ENCODE assay signal across 20 mouse cellular contexts in the genomic region with DNA sequence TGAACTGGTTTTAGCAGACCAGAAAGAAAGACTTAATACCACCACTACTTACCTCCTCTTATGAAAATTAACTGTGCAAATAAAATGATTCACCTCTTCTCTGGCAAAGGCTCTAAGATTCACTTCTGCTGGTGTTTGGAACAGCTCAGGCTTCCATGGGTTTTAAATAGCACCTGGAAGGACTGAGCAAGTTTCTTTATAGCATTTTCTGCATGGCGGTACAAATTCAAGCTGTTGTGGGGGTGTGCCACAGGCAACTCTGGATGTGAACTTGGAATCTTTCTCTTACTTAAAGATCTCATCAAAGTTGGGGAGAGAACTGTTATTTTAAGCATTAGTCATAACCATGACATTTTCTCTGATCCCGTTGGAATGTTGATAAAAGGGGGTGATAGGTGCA.
DNase-seq lines count a peak whose midpoint lies in the region; ATAC-seq lines count a peak whose summit lies in the region.
"Had no signal": no experiment of that assay in that cellular context is flagged by ENCODE, and none has a peak within 500 bp of the region (broad histone marks: within the 10 kb centered on the region; RNA-seq: fewer than 3 reads in every experiment).

No protein-coding gene starts in this region.

- intact Hi-C loops in left cerebral cortex, postnatal 25 days (cut with DNase I), result no loop called here

- no peaks in the 10 kb centered on the region for H3K36me3 ChIP-seq in forebrain, embryonic 16.5 days (ENCODE audit: control insufficient read depth, insufficient read depth)
- H3K36me3 ChIP-seq: embryonic facial prominence, embryonic 13.5 days; forebrain, embryonic 12.5 days; G1E; heart, embryonic 12.5 days; hindbrain, embryonic 15.5 days had no signal

- no peak overlapping the region for H3K4me2 ChIP-seq in forebrain, embryonic 16.5 days (ENCODE audit: low read length)
- H3K4me2 ChIP-seq: embryonic facial prominence, embryonic 13.5 days; forebrain, embryonic 12.5 days; heart, embryonic 12.5 days; hindbrain, embryonic 15.5 days had no signal

- no peaks in the 10 kb centered on the region for H3K27me3 ChIP-seq in forebrain, embryonic 16.5 days (replicated peaks; ENCODE audit: control insufficient read depth, insufficient read depth, low read length)
- H3K27me3 ChIP-seq: embryonic facial prominence, embryonic 13.5 days; forebrain, embryonic 12.5 days; heart, embryonic 12.5 days; hindbrain, embryonic 15.5 days had no signal

- no peaks in the 10 kb centered on the region for H3K9me3 ChIP-seq in forebrain, embryonic 16.5 days (ENCODE audit: control insufficient read depth, low read length)
- H3K9me3 ChIP-seq: forebrain, embryonic 12.5 days; G1E; heart, embryonic 12.5 days; hindbrain, embryonic 15.5 days had no signal

- peak; percentile 99 for ATAC-seq in frontal cortex, adult (ENCODE audit: low TSS enrichment)
- ATAC-seq in forebrain, embryonic 16.5 days, result no peak
- ATAC-seq: CD4-positive, CD25-positive, alpha-beta regulatory T cell, adult 4 months; forebrain, postnatal 0 days had no signal

- no peak overlapping the region for H3K9ac ChIP-seq in forebrain, embryonic 16.5 days (replicated peaks; ENCODE audit: low read depth, low read length)
- H3K9ac ChIP-seq: embryonic facial prominence, embryonic 13.5 days; forebrain, embryonic 12.5 days; forebrain, postnatal 0 days; heart, embryonic 12.5 days; hindbrain, embryonic 15.5 days had no signal

- H3K27ac ChIP-seq in forebrain, embryonic 16.5 days (ENCODE audit: low read length), result no peak overlapping the region
- H3K27ac ChIP-seq: embryonic facial prominence, embryonic 13.5 days; forebrain, embryonic 12.5 days; hindbrain, embryonic 15.5 days had no signal

- 0 out of 2 replicates have a peak, but pooled peaks cover 2% of the 10 kb centered on the region for H3K4me1 ChIP-seq in forebrain, embryonic 16.5 days (replicated peaks; ENCODE audit: control insufficient read depth, insufficient read depth, low read length)
- H3K4me1 ChIP-seq: forebrain, embryonic 12.5 days; hindbrain, embryonic 15.5 days had no signal

- no peak for DNase-seq in frontal cortex, postnatal 14 days (ENCODE audit: low spot score in 2 of 2)
- peak; percentile 60 for DNase-seq in right cerebral cortex, adult 18-20 months
- no peak for DNase-seq in right cerebral cortex, postnatal 4 days
- DNase-seq in left cerebral cortex, postnatal 25 days (ENCODE audit: low spot score in 2 of 2), result peak; percentile 29 to 87
- DNase-seq in urinary bladder, postnatal 25 days (ENCODE audit: low spot score), result no peak
- DNase-seq: adrenal gland, postnatal 10 days; B cell, adult 2 months; cerebellum, adult 11-12 months; cerebellum, adult 9-11 months; cerebellum, postnatal 36 days; forebrain, postnatal 0 days; gastrocnemius, postnatal 25 days had no signal

- H3K4me3 ChIP-seq in forebrain, embryonic 16.5 days (replicated peaks; ENCODE audit: low read length), result no peak overlapping the region
- H3K4me3 ChIP-seq: embryonic facial prominence, embryonic 13.5 days; forebrain, embryonic 12.5 days; heart, embryonic 12.5 days; hindbrain, embryonic 15.5 days had no signal

- 86% methylated on average over 2 of the region's 2 CpGs for WGBS in forebrain, embryonic 16.5 days

Comparison
In these comparisons a context has a peak if more than half of its experiments do, and no peak if none do; other contexts are left out.
1. DNase-seq: peak in right cerebral cortex, adult 18-20 months (single experiment) and left cerebral cortex, postnatal 25 days (2 of 2); none in frontal cortex, postnatal 14 days (0 of 2), right cerebral cortex, postnatal 4 days (single experiment) and urinary bladder, postnatal 25 days (single experiment).